Mouse (Mus musculus) heart, adult 2 months (tissue): ENCODE data around the gene Kbtbd4. TPM values are rescaled to one million over a fixed set of nuclear protein-coding genes. Genes with fewer than 3 reads are reported as not detected.

ENCODE experiments used
- DNase-seq, 2 experiments: peaks; one replicate each; pipeline ENCODE4 v3.0.0; 2021
- H3K27ac ChIP-seq: fragments of 200-600 bp; 2 replicates; pipeline ENCODE4 v1.8.1; 2022
- H3K27me3 ChIP-seq: fragments of 200-500 bp; 2 replicates; pipeline ENCODE4 v1.6.1; 2012; ENCODE audit warnings: mild to moderate bottlenecking, low read length, inconsistent platforms, mixed read lengths; ENCODE audit not compliant: control insufficient read depth, insufficient read depth
- H3K36me3 ChIP-seq: fragments of 200-500 bp; 2 replicates; pipeline ENCODE4 v1.6.1; 2012; ENCODE audit warnings: low read length, inconsistent platforms; ENCODE audit not compliant: control insufficient read depth, insufficient read depth
- H3K4me1 ChIP-seq: fragments of 200-500 bp; 2 replicates; pipeline ENCODE4 v1.6.1; 2011; ENCODE audit warnings: low read length; ENCODE audit not compliant: control insufficient read depth, insufficient read depth
- H3K4me3 ChIP-seq: fragments of 200-600 bp; 2 replicates; pipeline ENCODE4 v1.8.1; 2022
- H3K79me2 ChIP-seq: fragments of 200-500 bp; replicated peaks from 2 replicates; pipeline ENCODE4 v1.6.1; 2012; ENCODE audit warnings: mild to moderate bottlenecking, inconsistent platforms, low read length, moderate library complexity, mixed read lengths; ENCODE audit not compliant: control insufficient read depth, insufficient read depth
- H3K9ac ChIP-seq: fragments of 200-500 bp; 2 replicates; pipeline ENCODE4 v1.6.1; 2012; ENCODE audit warnings: low read depth, mild to moderate bottlenecking, control low read depth, inconsistent platforms, low read length, mixed read lengths
- CTCF ChIP-seq: fragments of 200-600 bp; IDR thresholded peaks from 2 replicates; pipeline ENCODE4 v1.8.1; 2022; ENCODE audit warnings: antibody characterized with exemption, mild to moderate bottlenecking, moderate library complexity
- EP300 ChIP-seq: fragments of 200-500 bp; IDR thresholded peaks from 2 replicates; pipeline ENCODE4 v1.6.1; 2011; ENCODE audit warnings: low read depth, low read length, control low read depth; ENCODE audit not compliant: insufficient read depth
- POLR2A ChIP-seq: fragments of 200-500 bp; IDR thresholded peaks from 2 replicates; pipeline ENCODE4 v1.6.1; 2011; ENCODE audit warnings: mild to moderate bottlenecking, low read depth, low read length, control low read depth; ENCODE audit not compliant: insufficient read depth
- WGBS: fragments of 180-500 bp; shearing (Covaris S2); methylation state at CpG from one replicate; pipeline ENCODE4 v1.1.7; 2018; 5-methylcytosine and 5-hydroxymethylcytosine counted together
- intact Hi-C: fragments of 180-260 bp; cut with DNase I; formaldehyde crosslinking; loops from one replicate; pipeline ENCODE4 v1.15.1; 2025
- polyA plus RNA-seq: library from polyadenylated mRNA; depleted of rRNA; stranded (reverse); fragments of >200 nt; gene quantifications from 2 replicates; pipeline ENCODE4 v1.2.3, GENCODE M21; 2012
- total RNA-seq, 2 experiments: library from RNA; stranded (reverse); gene quantifications; 2 replicates each; pipeline ENCODE4 v1.2.3; 2021

Kbtbd4 gene
- total and polyA plus RNA-seq, 3 experiments = 14.0 to 23.4 (median 20.6) TPM

GRCm38 (mm10) chr2:90917233-90917998 lies 12.9 kb downstream of the Kbtbd4 start:
- peaks cover 7% of the 10 kb centered on the region for H3K36me3 ChIP-seq
- WGBS = under 1% methylated on average over 68 of the region's 73 CpGs
- H3K79me2 ChIP-seq = no peaks in the 10 kb centered on the region; the same call in 1 of the 2 replicates
- peak; percentile 87 to 88 for DNase-seq
- TF ChIP-seq EP300 (no peak), POLR2A (peak; percentile 49; the same call in 1 of the 2 replicates), CTCF (peak; percentile 52)
- peak overlapping the region; percentile 81 for H3K4me3 ChIP-seq
- H3K4me1 ChIP-seq = peaks cover 8% of the 10 kb centered on the region
- intact Hi-C loops = loop anchor here (1.0 to 5.0 kb wide), 2 partner anchors 12 to 135 kb away; partner anchors contain the start of gene Psmc3
- peak overlapping the region; percentile 97 for H3K9ac ChIP-seq
- H3K27ac ChIP-seq = peak overlapping the region; percentile 96
- H3K27me3 ChIP-seq = no peaks in the 10 kb centered on the region

GRCm38 (mm10) chr2:90917999-90918698 lies 13.6 kb downstream of the Kbtbd4 start:
- intact Hi-C loops = loop anchor here (1.0 to 5.0 kb wide), 3 partner anchors 13 to 134 kb away; partner anchors contain the start of gene Psmc3
- TF ChIP-seq POLR2A (no peak), CTCF (no peak), EP300 (no peak)
- Histone ChIP-seq H3K9ac (peak overlapping the region; percentile 97), H3K27me3 (no peaks in the 10 kb centered on the region), H3K79me2 (no peaks in the 10 kb centered on the region; the same call in 1 of the 2 replicates), H3K4me3 (peak overlapping the region; percentile 81), H3K27ac (peak overlapping the region; percentile 96), H3K36me3 (peaks cover 4% of the 10 kb centered on the region), H3K4me1 (peaks cover 8% of the 10 kb centered on the region)
- under 1% methylated on average over 16 of the region's 16 CpGs for WGBS
- peak in 1 of 2 experiments; percentile 12 for DNase-seq

- H3K9ac ChIP-seq = no peak overlapping the region
- H3K4me1 ChIP-seq = peaks cover 1% of the 10 kb centered on the region; the same call in 1 of the 2 replicates
- TF ChIP-seq CTCF = no peak
- no peak for TF ChIP-seq EP300
- no peak for TF ChIP-seq POLR2A
- intact Hi-C loops = no loop called here
- no peaks in the 10 kb centered on the region; the same call in 1 of the 2 replicates for H3K36me3 ChIP-seq
- DNase-seq = no peak
- 42% methylated on average over 1 of the region's 1 CpGs for WGBS
- no peak overlapping the region for H3K4me3 ChIP-seq
- H3K27me3 ChIP-seq = no peaks in the 10 kb centered on the region
- no peak overlapping the region for H3K27ac ChIP-seq
- H3K79me2 ChIP-seq = no peaks in the 10 kb centered on the region; the same call in 1 of the 2 replicates
Observed at GRCm38 (mm10) chr2:90921178-90921577, 16.6 kb downstream of the Kbtbd4 start.

GRCm38 (mm10) chr2:90922636-90923035 lies 18.1 kb downstream of the Kbtbd4 start:
- TF ChIP-seq CTCF = no peak
- no peak for TF ChIP-seq EP300
- TF ChIP-seq POLR2A = no peak
- no peaks in the 10 kb centered on the region for H3K27me3 ChIP-seq
- H3K79me2 ChIP-seq = no peaks in the 10 kb centered on the region
- WGBS = 95% methylated on average over 2 of the region's 2 CpGs
- DNase-seq = no peak
- H3K4me1 ChIP-seq = 0 out of 2 replicates have a peak, but pooled peaks cover 1% of the 10 kb centered on the region
- no peak overlapping the region for H3K27ac ChIP-seq
- intact Hi-C loops = no loop called here
- no peak overlapping the region for H3K9ac ChIP-seq
- no peaks in the 10 kb centered on the region for H3K36me3 ChIP-seq
- H3K4me3 ChIP-seq = no peak overlapping the region

- 86% methylated on average over 13 of the region's 13 CpGs for WGBS
- H3K27ac ChIP-seq = no peak overlapping the region
- no peaks in the 10 kb centered on the region for H3K4me1 ChIP-seq
- H3K9ac ChIP-seq = no peak overlapping the region
- H3K79me2 ChIP-seq = no peaks in the 10 kb centered on the region
- TF ChIP-seq EP300 (no peak), POLR2A (no peak), CTCF (no peak)
- DNase-seq = no peak
- intact Hi-C loops = no loop called here
- H3K36me3 ChIP-seq = no peaks in the 10 kb centered on the region
- H3K4me3 ChIP-seq = no peak overlapping the region
- H3K27me3 ChIP-seq = no peaks in the 10 kb centered on the region
Observed at GRCm38 (mm10) chr2:90928566-90928965, 24.0 kb downstream of the Kbtbd4 start.

DNA sequence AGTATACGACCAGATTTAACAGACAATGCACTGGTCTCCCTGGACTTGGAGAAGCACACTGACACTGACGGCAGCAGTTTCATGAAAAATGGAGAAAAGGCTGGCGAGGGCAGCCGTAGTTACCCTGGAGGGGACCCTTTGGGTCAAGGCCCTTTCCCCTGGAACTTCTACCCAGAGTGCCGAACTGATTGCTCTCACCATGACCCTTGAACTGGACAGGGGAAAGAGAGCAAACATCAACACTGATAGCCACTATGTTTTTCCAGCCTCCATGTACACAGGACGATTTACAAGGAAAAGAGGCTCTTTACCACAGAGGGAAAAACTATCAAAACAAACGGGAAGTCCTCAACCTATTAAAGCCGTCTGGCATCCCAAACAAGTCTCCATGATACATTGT lies 27.3 kb downstream of the Kbtbd4 start:
- Histone ChIP-seq H3K36me3 (no peaks in the 10 kb centered on the region), H3K79me2 (no peaks in the 10 kb centered on the region), H3K4me1 (no peaks in the 10 kb centered on the region), H3K27ac (no peak overlapping the region), H3K27me3 (no peaks in the 10 kb centered on the region), H3K9ac (no peak overlapping the region), H3K4me3 (no peak overlapping the region)
- intact Hi-C loops = no loop called here
- TF ChIP-seq POLR2A (no peak), EP300 (no peak)
- 71% methylated on average over 8 of the region's 8 CpGs for WGBS
- DNase-seq = no peak
